Mouse (Mus musculus): ENCODE results near the gene Cryba1. TPM values are rescaled to one million over a fixed set of nuclear protein-coding genes. Genes with fewer than 3 reads are reported as not detected.

The Cryba1 gene
- polyA plus RNA-seq (2011; ENCODE audit: insufficient read length, low read depth, missing spikeins), result not detected in 2 replicates

DNA sequence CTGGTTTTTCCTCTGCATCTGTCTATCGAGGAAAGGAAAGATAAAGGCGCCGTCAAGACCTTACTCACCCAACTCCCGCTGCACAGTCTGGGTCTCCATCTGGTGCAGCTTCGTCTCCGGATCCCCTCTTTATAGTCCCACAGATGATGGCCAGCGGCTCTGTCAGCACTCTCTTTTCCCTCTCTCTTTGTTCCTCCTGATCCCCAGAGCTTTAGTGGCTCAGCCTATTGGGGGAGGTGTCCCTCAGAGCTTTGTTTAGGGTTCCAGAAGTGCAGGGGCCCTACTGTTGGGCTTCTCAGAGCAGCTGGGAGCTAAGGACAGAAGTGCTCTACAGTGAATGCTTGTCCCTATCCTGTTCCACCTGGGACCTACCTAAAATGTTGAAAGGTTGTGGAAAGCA is at the start of gene Cryba1:
Cryba1 (minus strand) TSS at position 101 of the 400 bp plus-strand sequence.
- TF ChIP-seq POLR2A (IDR thresholded peaks at IDR 0.05; ENCODE audit: low read depth, low read length), result no peak
- TF ChIP-seq CTCF (IDR thresholded peaks at IDR 0.05; ENCODE audit: borderline replicate concordance, insufficient read depth, low read length), result no peak
- no peak within 1 kb of the TSS for H3K27ac ChIP-seq (ENCODE audit: insufficient read depth, low read length)
- H3K4me3 ChIP-seq (ENCODE audit: insufficient read depth, low read length), result no peak within 1 kb of the TSS
- H3K4me1 ChIP-seq (ENCODE audit: control insufficient read depth, insufficient read depth, low read length), result no peaks in the 10 kb centered on the region; the same call in 1 of the 2 replicates

DNA sequence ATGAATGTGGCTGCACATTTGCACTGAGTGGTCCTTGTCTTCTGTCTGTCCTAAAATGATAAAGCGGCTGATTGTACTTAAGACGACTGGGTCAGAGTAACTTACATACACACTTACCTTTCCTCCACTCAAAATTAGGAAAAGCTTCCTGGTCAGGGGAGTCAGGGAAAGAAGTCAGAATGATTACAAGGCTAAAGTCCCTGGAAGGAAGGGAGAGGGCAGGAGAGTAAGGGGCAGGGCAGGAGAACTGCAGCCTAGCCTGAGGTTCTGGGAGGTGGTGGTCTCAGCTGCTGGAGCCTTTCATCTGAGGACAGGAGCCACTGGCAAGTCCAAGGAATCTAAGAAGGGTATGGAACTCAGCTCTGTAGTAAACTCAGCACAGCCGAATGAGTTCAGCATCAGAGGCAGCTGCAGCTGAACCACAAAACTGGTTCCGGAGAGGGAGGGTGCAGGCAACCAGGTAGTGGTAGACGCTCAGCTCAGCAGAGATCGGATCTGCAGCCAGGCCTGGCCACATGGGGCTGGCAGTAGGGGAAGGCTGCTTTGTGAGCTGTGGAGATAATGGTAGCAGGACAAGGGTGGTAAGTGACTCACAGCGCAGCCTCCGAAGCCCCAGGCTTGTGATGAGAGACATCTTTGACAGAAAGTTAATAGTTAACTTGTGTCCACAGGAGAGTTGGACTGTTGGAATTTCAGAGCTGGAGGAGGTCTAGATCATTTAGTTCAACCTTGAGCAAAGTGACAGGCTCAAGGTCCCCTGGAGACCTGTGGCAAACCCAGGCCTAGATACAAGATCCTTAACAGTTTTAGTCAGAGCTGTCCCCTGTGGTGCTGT is 47.0 kb upstream of the Cryba1 start:
- H3K4me3 ChIP-seq (ENCODE audit: insufficient read depth, low read length), result no peak overlapping the region
- TF ChIP-seq POLR2A (IDR thresholded peaks at IDR 0.05; ENCODE audit: low read depth, low read length) (no peak), CTCF (IDR thresholded peaks at IDR 0.05; ENCODE audit: borderline replicate concordance, insufficient read depth, low read length) (no peak)
- H3K4me1 ChIP-seq (ENCODE audit: control insufficient read depth, insufficient read depth, low read length), result no peaks in the 10 kb centered on the region
- no peak overlapping the region for H3K27ac ChIP-seq (ENCODE audit: insufficient read depth, low read length)

DNA sequence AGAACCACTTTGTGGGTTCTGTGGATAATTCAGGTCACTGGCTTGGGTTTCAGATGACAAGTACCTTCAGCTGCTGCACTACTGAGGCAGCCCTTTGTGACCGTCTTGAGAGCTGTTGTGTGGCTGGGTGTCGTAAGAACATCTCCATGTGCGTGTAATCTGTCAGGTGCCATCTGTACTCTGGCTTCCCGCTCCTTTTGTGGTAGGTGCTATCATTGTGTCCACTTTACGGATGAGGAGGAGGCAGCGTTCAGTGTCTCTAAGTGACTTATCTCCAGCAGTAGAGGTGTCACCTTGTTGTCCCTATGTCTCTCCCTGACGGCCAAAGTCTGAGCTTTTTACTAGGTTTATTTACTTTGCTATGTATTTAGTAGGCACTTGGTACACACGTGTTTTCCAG is 45.3 kb upstream of the Cryba1 start:
- TF ChIP-seq POLR2A (IDR thresholded peaks at IDR 0.05; ENCODE audit: low read depth, low read length), result no peak
- no peak for TF ChIP-seq CTCF (IDR thresholded peaks at IDR 0.05; ENCODE audit: borderline replicate concordance, insufficient read depth, low read length)
- no peak overlapping the region for H3K27ac ChIP-seq (ENCODE audit: insufficient read depth, low read length)
- H3K4me3 ChIP-seq (ENCODE audit: insufficient read depth, low read length), result no peak overlapping the region
- no peaks in the 10 kb centered on the region for H3K4me1 ChIP-seq (ENCODE audit: control insufficient read depth, insufficient read depth, low read length)

DNA sequence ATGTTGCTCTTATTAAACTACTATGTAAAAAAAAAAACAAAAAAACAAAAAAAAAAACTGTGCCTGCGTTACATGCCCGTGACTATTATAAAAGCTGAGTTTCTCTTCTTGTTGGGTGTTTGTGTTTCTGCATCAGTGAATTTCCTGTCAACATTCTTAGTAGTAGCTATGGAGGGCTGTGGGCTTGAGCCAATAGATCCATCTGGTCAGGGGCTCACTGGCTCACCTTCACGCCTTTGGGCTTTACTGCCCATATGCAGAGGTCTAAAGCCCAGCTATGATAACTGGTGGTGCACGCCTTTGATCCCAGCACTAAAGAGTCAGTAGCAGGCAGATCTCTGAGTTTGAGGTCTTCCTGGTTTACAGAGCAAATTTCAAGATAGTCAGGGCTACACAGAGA is 44.4 kb upstream of the Cryba1 start:
- no peaks in the 10 kb centered on the region for H3K4me1 ChIP-seq (ENCODE audit: control insufficient read depth, insufficient read depth, low read length)
- no peak overlapping the region for H3K27ac ChIP-seq (ENCODE audit: insufficient read depth, low read length)
- TF ChIP-seq POLR2A (IDR thresholded peaks at IDR 0.05; ENCODE audit: low read depth, low read length), result no peak
- no peak for TF ChIP-seq CTCF (IDR thresholded peaks at IDR 0.05; ENCODE audit: borderline replicate concordance, insufficient read depth, low read length)
- H3K4me3 ChIP-seq (ENCODE audit: insufficient read depth, low read length), result no peak overlapping the region

DNA sequence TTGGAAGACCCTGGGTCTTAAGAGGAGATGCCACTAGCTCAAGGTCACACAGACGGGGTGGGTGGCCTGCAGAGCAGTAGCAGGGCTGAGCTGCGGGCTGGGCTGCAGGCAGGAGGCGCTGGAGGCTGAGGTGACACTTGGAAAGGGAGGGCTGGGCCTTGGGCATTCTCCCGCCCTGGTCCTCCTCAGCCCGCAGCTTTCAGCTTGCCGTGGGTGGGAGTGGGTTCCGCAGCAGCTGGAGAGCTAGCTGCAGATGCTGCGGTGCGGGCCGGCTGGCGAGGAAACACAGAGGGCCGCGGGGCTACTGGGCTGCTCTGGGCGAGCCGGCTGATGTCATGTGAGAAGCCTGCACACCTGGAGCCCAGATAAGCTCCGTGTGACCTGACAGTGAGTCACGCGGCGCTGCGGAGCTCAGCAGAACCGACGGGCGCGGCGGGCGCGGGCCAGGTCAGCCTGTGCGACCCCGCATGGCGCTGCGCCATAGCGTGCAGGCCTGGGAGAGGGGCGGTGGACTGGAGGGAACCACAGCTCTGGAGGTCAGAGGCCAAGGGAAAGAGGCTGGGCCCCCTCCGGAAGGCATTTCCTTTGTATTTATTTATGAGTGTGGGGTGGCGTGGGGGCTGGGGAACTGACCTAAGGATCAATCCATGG is 41.4 kb upstream of the Cryba1 start:
- no peak overlapping the region for H3K4me3 ChIP-seq (ENCODE audit: insufficient read depth, low read length)
- H3K4me1 ChIP-seq (ENCODE audit: control insufficient read depth, insufficient read depth, low read length), result no peaks in the 10 kb centered on the region
- H3K27ac ChIP-seq (ENCODE audit: insufficient read depth, low read length), result no peak overlapping the region
- no peak for TF ChIP-seq POLR2A (IDR thresholded peaks at IDR 0.05; ENCODE audit: low read depth, low read length)
- TF ChIP-seq CTCF (IDR thresholded peaks at IDR 0.05; ENCODE audit: borderline replicate concordance, insufficient read depth, low read length), result peak; percentile 76; the same call in 1 of the 2 replicates

DNA sequence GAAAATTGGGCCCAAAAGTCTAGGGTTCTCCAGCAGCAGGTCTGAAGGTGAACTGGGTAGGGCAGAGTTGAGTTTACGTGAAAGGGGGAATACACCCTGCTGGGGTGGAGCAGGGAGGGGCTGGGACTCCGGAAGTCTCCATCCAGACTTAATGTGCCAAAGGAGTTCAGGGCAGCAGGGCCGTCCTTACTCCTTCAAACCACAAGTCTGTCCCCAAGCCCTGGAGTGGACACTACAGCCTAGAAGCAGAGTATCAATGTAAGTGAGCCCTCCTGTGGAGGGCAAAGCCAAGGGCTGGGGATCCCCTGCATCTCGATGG is 40.3 kb upstream of the Cryba1 start:
- TF ChIP-seq CTCF (IDR thresholded peaks at IDR 0.05; ENCODE audit: borderline replicate concordance, insufficient read depth, low read length) (no peak), POLR2A (IDR thresholded peaks at IDR 0.05; ENCODE audit: low read depth, low read length) (no peak)
- Histone ChIP-seq H3K27ac (ENCODE audit: insufficient read depth, low read length) (no peak overlapping the region), H3K4me3 (ENCODE audit: insufficient read depth, low read length) (no peak overlapping the region), H3K4me1 (ENCODE audit: control insufficient read depth, insufficient read depth, low read length) (no peaks in the 10 kb centered on the region)

DNA sequence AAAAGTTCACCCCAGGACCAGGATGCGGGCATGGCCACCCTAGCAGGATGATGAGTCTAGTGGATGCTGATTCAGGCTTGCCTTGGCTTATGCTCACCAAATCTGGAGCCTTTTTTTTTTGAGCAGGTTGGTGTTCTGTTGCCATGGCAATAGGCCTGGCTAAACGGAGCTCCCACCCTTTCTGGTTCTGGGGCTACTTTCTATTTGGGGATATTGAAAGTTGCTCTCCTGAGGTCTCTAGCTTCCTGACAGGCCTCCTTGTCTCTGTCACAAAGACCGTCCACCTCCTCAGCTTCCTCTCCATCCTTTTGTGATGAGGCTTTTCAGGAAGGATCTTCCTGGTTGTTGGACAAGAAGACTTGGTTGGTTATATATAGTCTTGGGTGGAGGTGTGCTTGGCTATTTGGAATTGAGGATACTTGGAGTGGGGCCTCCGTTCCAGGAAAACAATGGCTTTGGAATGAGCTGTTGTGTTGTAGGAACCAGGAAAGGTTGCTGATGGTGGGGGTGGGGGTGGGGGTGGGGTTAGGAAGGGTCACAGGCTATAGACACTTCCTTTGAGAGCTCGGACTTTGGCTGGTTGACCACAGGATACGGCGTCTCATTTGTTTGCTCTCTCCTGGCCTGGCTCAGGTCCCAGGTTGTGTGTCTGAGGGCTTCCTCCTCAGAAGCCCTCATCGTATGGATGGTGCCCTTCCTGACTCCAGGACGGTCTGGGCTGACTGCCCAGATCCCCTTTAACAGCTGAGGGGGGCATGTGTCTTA is 39.8 kb upstream of the Cryba1 start:
- TF ChIP-seq POLR2A (IDR thresholded peaks at IDR 0.05; ENCODE audit: low read depth, low read length) (no peak), CTCF (IDR thresholded peaks at IDR 0.05; ENCODE audit: borderline replicate concordance, insufficient read depth, low read length) (no peak)
- Histone ChIP-seq H3K4me3 (ENCODE audit: insufficient read depth, low read length) (no peak overlapping the region), H3K27ac (ENCODE audit: insufficient read depth, low read length) (no peak overlapping the region), H3K4me1 (ENCODE audit: control insufficient read depth, insufficient read depth, low read length) (no peaks in the 10 kb centered on the region)

DNA sequence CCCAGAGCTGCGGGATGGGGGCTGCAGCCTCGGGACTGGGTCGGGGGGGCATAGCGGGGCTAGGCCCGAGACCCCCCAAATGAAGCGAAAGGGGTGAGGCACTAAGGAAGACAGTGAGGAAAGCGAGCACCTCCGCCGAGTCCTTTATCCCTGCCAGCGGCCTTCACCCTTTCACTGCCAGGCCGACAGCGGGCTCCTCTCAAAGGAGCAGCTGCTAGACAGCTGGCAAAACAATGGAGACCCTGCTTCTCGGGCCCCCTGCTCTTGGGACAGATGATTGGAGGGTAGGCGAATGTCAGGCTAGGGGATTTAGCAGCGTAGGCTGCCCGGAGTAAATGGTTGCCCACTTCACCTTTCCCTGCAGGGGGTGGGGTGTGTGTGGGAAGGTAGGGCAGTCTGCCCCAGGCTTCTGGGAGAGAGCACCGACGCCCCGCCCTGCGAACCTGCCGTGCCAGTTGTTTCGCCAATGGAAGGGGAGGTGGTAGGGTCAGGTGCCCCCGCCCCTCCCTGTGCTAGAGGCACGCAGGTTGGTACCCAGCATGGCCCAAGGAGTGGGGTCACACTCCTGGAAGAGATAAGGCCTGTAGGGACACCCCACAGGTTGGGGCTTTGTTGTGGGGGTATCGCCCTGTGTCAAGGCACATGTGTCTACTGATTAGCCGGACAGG is 38.7 kb upstream of the Cryba1 start:
- H3K4me1 ChIP-seq (ENCODE audit: control insufficient read depth, insufficient read depth, low read length), result no peaks in the 10 kb centered on the region
- no peak for TF ChIP-seq CTCF (IDR thresholded peaks at IDR 0.05; ENCODE audit: borderline replicate concordance, insufficient read depth, low read length)
- no peak for TF ChIP-seq POLR2A (IDR thresholded peaks at IDR 0.05; ENCODE audit: low read depth, low read length)
- H3K27ac ChIP-seq (ENCODE audit: insufficient read depth, low read length), result no peak overlapping the region
- peak overlapping the region; percentile 57 for H3K4me3 ChIP-seq (ENCODE audit: insufficient read depth, low read length)

Measured in embryonic fibroblast, embryonic 13.5 days (primary cell).